Mouse (Mus musculus) liver, postnatal 0 days (tissue): ENCODE data around the gene Glycam1.

Experiments used
- CTCF ChIP-seq: sonication (generic); IDR thresholded peaks from 2 replicates; pipeline ENCODE4 v1.5.1; 2016; ENCODE audit warnings: antibody characterized with exemption, low read depth
- EP300 ChIP-seq: IDR thresholded peaks from 2 replicates; pipeline ENCODE4 v1.6.1; 2016; ENCODE audit warnings: antibody characterized with exemption, low read depth, mild to moderate bottlenecking

DNA sequence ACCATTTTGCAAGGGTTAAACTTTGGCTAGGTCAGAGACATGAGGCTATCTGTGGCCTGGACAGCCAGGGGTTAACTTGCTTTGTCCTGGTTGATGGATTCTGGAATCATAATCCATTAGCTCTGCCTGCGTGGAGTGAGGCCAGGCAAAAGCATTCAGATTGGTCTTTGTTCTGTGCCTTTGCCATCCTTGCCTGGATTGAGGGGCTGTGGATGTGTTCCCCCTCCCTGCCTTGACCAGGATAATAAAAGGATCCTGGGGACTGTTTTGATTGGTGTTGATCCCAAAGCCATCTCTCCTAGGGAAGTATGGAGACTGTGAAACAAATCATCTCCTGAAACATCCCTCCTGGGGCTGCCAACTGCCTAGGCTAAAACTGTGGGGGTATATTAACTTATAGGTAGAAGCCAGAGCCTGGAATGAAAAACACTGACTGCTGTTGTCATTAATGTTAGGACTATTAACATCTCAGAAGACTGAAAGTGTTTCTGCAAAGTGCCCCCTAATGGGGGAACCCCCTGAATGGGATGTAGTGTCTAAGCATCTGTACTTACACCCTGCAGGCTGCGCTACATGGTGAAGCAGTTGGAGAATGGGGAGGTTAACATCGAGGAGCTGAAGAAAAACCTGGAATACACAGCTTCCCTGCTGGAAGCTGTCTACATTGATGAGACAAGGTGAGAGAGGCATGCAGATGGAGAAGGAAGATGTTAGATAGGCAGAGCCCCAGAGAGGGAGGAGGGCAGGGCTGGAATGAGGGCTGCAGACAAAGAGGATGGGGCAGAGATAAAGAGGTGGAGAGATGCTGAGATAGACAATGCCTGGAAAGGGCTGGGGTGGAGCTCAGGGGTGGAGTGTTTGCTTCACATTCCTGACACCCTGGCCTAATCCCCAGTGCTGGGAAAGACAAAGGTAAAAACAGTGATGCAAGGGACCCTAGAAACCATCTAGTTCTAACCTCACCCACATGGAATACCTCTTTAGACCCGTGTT is 45.2 kb downstream of the Glycam1 start:
- no peak for TF ChIP-seq CTCF
- no peak for TF ChIP-seq EP300
